Mouse (Mus musculus) embryonic facial prominence, embryonic 10.5 days (tissue): ENCODE data around the gene Raly. TPM values are rescaled to one million over a fixed set of nuclear protein-coding genes. Genes with fewer than 3 reads are reported as not detected.

Experiments
- DNase-seq: peaks from one replicate; pipeline ENCODE4 v3.0.0-alpha.2; 2017; ENCODE audit warnings: low spot score
- H3K27ac ChIP-seq: fragments of 300-500 bp; sonication (generic); replicated peaks from 2 replicates; pipeline ENCODE4 v1.5.1; 2016; ENCODE audit warnings: mild to moderate bottlenecking
- H3K27me3 ChIP-seq: fragments of 300-500 bp; sonication (generic); replicated peaks from 2 replicates; pipeline ENCODE4 v1.6.1; 2016; ENCODE audit warnings: low read depth, mild to moderate bottlenecking; ENCODE audit not compliant: poor library complexity, severe bottlenecking
- H3K36me3 ChIP-seq: fragments of 300-500 bp; sonication (generic); replicated peaks from 2 replicates; pipeline ENCODE4 v1.6.1; 2016; ENCODE audit warnings: mild to moderate bottlenecking, moderate library complexity
- H3K4me1 ChIP-seq: fragments of 300-500 bp; sonication (generic); 2 replicates; pipeline ENCODE4 v1.6.1; 2016
- H3K4me3 ChIP-seq: fragments of 300-500 bp; sonication (generic); 2 replicates; pipeline ENCODE4 v1.5.1; 2016; ENCODE audit warnings: mild to moderate bottlenecking, moderate library complexity
- H3K9me3 ChIP-seq: fragments of 300-500 bp; sonication (generic); 2 replicates; pipeline ENCODE4 v1.6.1; 2016; ENCODE audit warnings: mild to moderate bottlenecking
- WGBS: fragments of 180-500 bp; shearing (Covaris S2); methylation state at CpG from one replicate; pipeline ENCODE4 v1.1.7; 2016; 5-methylcytosine and 5-hydroxymethylcytosine counted together
- polyA plus RNA-seq: library from polyadenylated mRNA; unstranded; fragments of >200 nt; fragmentation: Nextera tagmentation; extraction: Ambion mirVana; gene quantifications from 2 replicates; pipeline ENCODE4 v1.2.1, GENCODE M21; 2016

Gene Raly
- polyA plus RNA-seq, 1 experiment from 2014 or later, result 52.8 TPM

- Histone ChIP-seq H3K27me3 (no peaks in the 10 kb centered on the region), H3K36me3 (peaks cover 17% of the 10 kb centered on the region), H3K9me3 (no peaks in the 10 kb centered on the region), H3K27ac (no peak overlapping the region), H3K4me1 (peaks cover 18% of the 10 kb centered on the region), H3K4me3 (no peak overlapping the region)
- WGBS, result 93% methylated on average over 1 of the region's 1 CpGs
- no peak for DNase-seq
These were observed 29.4 kb downstream of the Raly start for GRCm38 (mm10) chr2:154820346-154820745.

DNA sequence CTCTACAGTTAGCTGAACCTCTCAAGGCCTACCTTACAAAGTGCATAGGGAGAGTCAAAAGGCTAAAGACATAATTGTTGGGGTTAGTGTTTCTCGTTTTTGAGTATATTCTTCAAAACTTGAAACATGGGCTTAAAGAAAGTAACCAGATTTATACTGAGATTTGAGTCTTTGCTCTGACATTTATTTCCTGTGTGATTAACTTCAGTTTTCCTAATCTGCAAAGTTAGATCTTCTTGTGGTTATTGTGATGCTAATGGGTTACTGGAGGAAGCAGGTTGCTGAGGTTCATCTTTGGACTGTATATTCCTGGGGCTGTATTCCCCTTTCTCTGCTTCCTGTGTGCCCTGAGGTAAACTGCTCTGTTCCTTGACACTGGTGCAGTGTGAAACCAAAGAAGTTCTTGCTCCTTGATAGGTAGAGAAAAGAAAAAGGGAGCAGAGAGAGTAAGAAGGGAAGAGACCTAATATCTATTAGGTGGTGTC lies 35.2 kb downstream of the Raly start:
- no peak for DNase-seq
- Histone ChIP-seq H3K27me3 (no peaks in the 10 kb centered on the region), H3K27ac (no peak overlapping the region), H3K4me1 (no peaks in the 10 kb centered on the region), H3K4me3 (no peak overlapping the region), H3K36me3 (peaks cover 27% of the 10 kb centered on the region), H3K9me3 (no peaks in the 10 kb centered on the region)
- 88% methylated on average over 1 of the region's 1 CpGs for WGBS

GRCm38 (mm10) chr2:154827521-154827920 lies 36.6 kb downstream of the Raly start:
- H3K36me3 ChIP-seq, result peaks cover 27% of the 10 kb centered on the region
- DNase-seq, result no peak
- H3K4me3 ChIP-seq, result no peak overlapping the region
- H3K9me3 ChIP-seq, result no peaks in the 10 kb centered on the region
- H3K27me3 ChIP-seq, result no peaks in the 10 kb centered on the region
- 69% methylated on average over 4 of the region's 4 CpGs for WGBS
- no peaks in the 10 kb centered on the region for H3K4me1 ChIP-seq
- H3K27ac ChIP-seq, result no peak overlapping the region

DNA sequence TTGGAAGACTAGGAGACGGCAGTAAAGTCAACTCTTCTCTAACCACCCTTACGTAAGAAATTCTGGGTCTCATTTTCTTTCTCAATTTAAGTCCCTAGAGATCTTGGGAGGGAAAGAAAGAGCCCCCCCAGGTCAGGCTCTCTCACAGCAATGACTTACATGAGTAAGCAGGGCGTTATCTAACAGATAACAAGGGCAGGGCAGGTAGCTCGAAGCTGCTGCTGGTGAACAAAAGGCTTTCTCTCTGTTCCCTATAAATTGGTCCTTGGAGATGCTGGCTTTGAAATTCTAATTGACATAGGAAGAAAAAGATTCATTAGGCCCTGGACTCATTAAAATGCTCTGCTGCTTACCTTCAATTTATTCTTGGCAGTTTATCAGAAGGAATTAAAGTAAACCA lies 41.6 kb downstream of the Raly start:
- WGBS, result 87% methylated on average over 4 of the region's 4 CpGs
- Histone ChIP-seq H3K27me3 (no peaks in the 10 kb centered on the region), H3K9me3 (no peaks in the 10 kb centered on the region), H3K27ac (no peak overlapping the region), H3K36me3 (peaks cover 40% of the 10 kb centered on the region), H3K4me3 (no peak overlapping the region), H3K4me1 (no peaks in the 10 kb centered on the region)
- DNase-seq, result no peak

DNA sequence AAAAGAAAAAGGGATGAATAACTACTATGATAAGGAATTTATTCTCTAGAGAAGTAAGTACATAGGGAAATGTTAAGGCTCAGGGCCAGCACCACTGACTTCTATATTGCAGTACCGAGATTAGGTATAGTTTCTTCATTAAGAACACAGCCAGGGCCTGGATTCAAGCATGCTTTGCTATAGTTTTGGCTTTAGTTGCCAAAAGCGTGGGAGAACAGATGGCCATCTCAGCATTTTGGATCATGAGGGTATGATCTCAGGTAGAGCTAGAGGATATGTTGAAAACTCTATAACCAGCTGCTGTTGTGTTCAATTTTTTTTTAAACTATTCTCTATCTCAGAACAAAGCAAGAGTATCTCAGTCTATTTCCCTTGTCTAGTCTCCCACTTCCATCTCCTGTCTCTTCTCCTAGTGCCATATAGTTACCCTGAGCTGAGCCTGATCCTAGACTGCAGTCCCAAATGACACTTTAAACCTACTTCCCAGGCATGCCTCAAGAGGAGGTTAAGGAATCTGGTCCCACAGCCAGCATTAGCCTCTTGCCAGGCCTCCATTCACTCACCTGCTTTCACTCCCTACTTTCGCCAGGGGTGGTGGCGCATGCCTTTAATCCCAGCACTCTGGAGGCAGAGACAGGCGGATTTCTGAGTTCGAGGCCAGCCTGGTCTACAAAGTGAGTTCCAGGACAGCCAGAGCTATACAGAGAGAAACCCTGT lies 43.4 kb downstream of the Raly start:
- no peaks in the 10 kb centered on the region for H3K4me1 ChIP-seq
- DNase-seq, result no peak
- no peak overlapping the region for H3K27ac ChIP-seq
- H3K9me3 ChIP-seq, result peaks cover 7% of the 10 kb centered on the region; the same call in 1 of the 2 replicates
- peaks cover 57% of the 10 kb centered on the region for H3K36me3 ChIP-seq
- WGBS, result 96% methylated on average over 6 of the region's 6 CpGs
- no peak overlapping the region for H3K4me3 ChIP-seq
- H3K27me3 ChIP-seq, result no peaks in the 10 kb centered on the region

- Histone ChIP-seq H3K27me3 (no peaks in the 10 kb centered on the region), H3K36me3 (peaks cover 75% of the 10 kb centered on the region), H3K4me3 (no peak overlapping the region), H3K27ac (no peak overlapping the region), H3K9me3 (peaks cover 20% of the 10 kb centered on the region; the same call in 1 of the 2 replicates), H3K4me1 (no peaks in the 10 kb centered on the region)
- DNase-seq, result no peak
- WGBS, result 90% methylated on average over 2 of the region's 2 CpGs
These were observed 45.6 kb downstream of the Raly start for GRCm38 (mm10) chr2:154836537-154836936.

DNA sequence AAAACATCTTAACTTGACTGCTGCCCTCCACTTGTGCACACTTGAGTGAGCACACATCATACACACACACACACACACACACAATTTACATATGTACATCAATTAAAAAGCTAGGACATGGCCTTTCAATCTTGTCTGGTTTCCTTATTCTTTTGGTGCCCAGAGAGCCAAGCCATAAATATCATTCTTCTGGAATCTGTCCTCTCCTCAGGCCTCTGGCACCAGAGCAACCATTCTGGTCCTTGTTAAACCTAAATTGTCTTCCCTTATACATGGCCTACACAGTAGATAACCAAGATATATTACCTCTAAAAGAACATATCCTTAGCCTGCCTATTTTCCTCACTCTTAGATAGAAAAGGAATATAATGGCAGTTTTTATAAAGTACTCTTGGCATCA lies 57.2 kb downstream of the Raly start:
- Histone ChIP-seq H3K36me3 (peaks cover 67% of the 10 kb centered on the region), H3K27me3 (no peaks in the 10 kb centered on the region), H3K9me3 (no peaks in the 10 kb centered on the region), H3K4me3 (no peak overlapping the region), H3K27ac (no peak overlapping the region), H3K4me1 (no peaks in the 10 kb centered on the region)
- DNase-seq, result no peak

DNA sequence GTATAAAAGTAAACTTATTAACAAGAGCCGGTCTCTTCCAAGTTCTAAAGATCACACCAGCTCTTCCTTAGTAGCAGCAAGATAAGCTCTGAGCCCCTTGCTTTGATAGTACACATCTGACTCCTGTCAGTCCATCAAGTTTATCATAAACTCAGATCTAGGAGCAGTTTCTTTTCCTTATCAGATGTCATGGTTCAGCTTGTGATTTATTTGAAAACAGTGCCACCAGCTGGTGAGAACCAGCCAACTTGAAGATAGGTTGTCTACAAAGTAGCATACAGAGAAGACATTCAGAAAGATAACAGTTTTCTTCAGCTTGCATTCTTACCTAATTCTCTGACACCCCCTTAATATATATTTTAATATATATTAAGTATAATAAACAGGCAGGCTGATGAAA lies 64.5 kb downstream of the Raly start:
- DNase-seq, result no peak
- H3K4me3 ChIP-seq, result no peak overlapping the region
- no peaks in the 10 kb centered on the region for H3K4me1 ChIP-seq
- no peaks in the 10 kb centered on the region for H3K9me3 ChIP-seq
- no peak overlapping the region for H3K27ac ChIP-seq
- WGBS, result 93% methylated on average over 1 of the region's 1 CpGs
- no peaks in the 10 kb centered on the region for H3K27me3 ChIP-seq
- peaks cover 50% of the 10 kb centered on the region for H3K36me3 ChIP-seq

GRCm38 (mm10) chr2:154863672-154864071 lies 72.8 kb downstream of the Raly start:
- H3K4me3 ChIP-seq, result no peak overlapping the region
- H3K9me3 ChIP-seq, result no peaks in the 10 kb centered on the region
- peaks cover 100% of the 10 kb centered on the region for H3K36me3 ChIP-seq
- H3K27me3 ChIP-seq, result no peaks in the 10 kb centered on the region
- H3K4me1 ChIP-seq, result no peaks in the 10 kb centered on the region
- 93% methylated on average over 13 of the region's 13 CpGs for WGBS
- no peak overlapping the region for H3K27ac ChIP-seq
- no peak for DNase-seq

DNA sequence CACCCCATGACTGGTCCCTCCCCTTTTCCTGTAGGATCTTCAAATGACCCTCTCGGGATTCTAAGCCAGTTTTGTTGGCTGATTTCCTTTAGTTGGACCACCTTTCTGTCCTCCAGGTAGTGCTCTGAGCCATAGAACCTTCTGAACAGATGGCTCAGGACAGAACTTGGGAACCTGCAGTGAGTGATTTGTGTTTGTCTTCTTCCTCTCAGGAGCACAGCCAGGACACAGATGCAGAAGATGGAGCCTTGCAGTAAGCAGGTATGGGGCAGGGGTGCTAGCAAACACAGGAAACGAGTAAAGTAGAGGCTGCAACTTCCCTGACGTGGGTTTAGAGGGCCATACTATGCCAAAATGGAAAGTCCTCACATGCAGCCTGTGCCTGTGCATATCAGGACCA lies 74.8 kb downstream of the Raly start:
- H3K4me3 ChIP-seq, result no peak overlapping the region
- H3K36me3 ChIP-seq, result peaks cover 100% of the 10 kb centered on the region
- 86% methylated on average over 3 of the region's 3 CpGs for WGBS
- H3K27me3 ChIP-seq, result no peaks in the 10 kb centered on the region
- H3K9me3 ChIP-seq, result no peaks in the 10 kb centered on the region
- DNase-seq, result no peak
- H3K27ac ChIP-seq, result no peak overlapping the region
- no peaks in the 10 kb centered on the region for H3K4me1 ChIP-seq

- peaks cover 98% of the 10 kb centered on the region for H3K36me3 ChIP-seq
- WGBS, result 93% methylated on average over 1 of the region's 1 CpGs
- no peaks in the 10 kb centered on the region for H3K27me3 ChIP-seq
- H3K4me3 ChIP-seq, result no peak overlapping the region
- DNase-seq, result no peak
- H3K27ac ChIP-seq, result no peak overlapping the region
- H3K4me1 ChIP-seq, result no peaks in the 10 kb centered on the region
- no peaks in the 10 kb centered on the region for H3K9me3 ChIP-seq
These were observed 77.2 kb downstream of the Raly start for GRCm38 (mm10) chr2:154868106-154868505.

- no peaks in the 10 kb centered on the region for H3K4me1 ChIP-seq
- H3K36me3 ChIP-seq, result peaks cover 98% of the 10 kb centered on the region
- H3K27ac ChIP-seq, result no peak overlapping the region
- H3K9me3 ChIP-seq, result no peaks in the 10 kb centered on the region
- H3K4me3 ChIP-seq, result no peak overlapping the region
- DNase-seq, result no peak
- H3K27me3 ChIP-seq, result no peaks in the 10 kb centered on the region
These were observed 79.2 kb downstream of the Raly start for GRCm38 (mm10) chr2:154869954-154870641.

DNA sequence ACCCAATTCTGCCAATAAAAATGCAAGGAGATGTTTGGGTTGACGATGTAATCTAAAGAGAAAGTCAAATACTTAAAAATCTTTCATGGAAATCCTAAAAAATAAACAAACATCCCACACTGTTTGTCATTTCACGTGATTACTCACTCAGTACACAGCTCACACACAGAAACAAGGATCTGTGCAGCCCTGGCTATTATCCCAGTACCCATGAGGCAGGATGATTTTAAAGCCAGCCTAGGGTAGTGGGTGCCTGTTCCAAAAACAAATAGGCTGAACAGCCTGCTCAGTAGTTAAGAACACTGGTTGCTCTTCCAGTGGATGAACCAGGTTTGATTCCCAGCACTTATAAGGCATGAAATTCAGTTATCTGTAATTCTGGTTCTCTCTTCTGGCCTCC lies 85.7 kb downstream of the Raly start:
- peaks cover 98% of the 10 kb centered on the region for H3K36me3 ChIP-seq
- H3K4me3 ChIP-seq, result no peak overlapping the region

More for the DNA sequence above, 85.7 kb downstream of the Raly start:
- 89% methylated on average over 2 of the region's 2 CpGs for WGBS
- DNase-seq, result no peak
- Histone ChIP-seq H3K27me3 (no peaks in the 10 kb centered on the region), H3K4me1 (no peaks in the 10 kb centered on the region), H3K9me3 (no peaks in the 10 kb centered on the region), H3K27ac (no peak overlapping the region)
